Mouse (Mus musculus) kidney, postnatal 25 days (tissue): ENCODE data around the gene Ldha.
"Not testable (repeated sequence)": the region's sequence is repeated elsewhere in the genome, so short reads cannot be mapped to it uniquely, and the experiment has no call there.

Experiments used
- DNase-seq, 2 experiments: peaks; one replicate each; pipeline ENCODE4 v3.0.0; 2021; ENCODE audit warnings: mixed read lengths in 2 of 2

Gene Ldha

DNA sequence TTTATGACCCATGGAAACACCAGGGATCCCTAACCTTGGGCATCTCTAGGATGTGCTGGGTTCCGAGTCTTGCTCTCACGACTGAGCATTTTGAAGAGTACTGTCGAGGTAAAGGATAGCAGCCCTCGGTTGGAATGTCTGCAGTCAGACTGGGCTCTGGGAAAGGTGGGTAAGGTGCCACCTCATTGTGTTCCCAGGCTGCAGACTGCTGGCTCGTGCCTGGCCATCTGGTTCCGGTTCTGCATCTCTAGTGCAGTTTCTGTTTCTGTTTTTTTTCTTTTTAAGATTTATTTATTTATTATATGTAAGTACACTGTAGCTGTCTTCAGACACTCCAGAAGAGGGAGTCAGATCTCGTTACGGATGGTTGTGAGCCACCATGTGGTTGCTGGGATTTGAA is 40.7 kb downstream of the Ldha start:
- DNase-seq = not testable (repeated sequence)

DNA sequence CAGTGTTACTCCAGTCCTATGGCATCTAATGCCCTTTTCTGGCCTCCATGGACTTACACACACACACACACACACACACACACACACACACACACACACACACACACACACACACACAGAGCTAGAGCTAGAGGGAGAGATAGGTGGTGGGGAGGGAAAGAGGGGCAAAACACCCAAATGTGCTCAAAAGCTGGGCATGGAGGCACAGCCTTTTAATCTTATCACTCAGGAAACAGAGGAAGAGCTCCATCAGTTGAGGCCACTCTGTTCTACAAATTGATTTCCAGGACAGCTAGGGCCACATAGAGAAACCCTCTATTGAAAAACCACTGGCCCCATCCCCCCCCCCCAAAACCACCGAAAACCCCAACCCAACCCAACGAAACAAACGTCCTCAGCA is 42.0 kb downstream of the Ldha start:
- DNase-seq = no peak

DNA sequence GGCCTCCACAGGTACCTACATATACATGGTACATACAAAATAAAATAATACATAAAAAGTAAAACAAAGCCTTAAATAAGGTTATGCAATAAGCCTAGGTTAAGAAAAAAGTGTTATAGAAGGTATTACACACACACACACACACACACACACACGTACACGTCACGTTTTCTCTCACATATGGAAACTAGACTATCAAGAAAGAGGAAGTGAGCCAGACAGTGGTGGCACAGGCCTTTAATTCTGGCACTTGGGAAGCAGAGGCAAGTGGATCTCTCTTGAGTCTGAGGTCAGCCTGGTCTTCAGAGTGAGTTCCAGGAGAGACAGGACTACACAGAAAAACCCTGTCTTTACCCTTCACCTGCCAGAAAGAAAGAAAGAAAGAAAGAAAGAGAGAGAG is 54.2 kb downstream of the Ldha start:
- DNase-seq = no peak

DNA sequence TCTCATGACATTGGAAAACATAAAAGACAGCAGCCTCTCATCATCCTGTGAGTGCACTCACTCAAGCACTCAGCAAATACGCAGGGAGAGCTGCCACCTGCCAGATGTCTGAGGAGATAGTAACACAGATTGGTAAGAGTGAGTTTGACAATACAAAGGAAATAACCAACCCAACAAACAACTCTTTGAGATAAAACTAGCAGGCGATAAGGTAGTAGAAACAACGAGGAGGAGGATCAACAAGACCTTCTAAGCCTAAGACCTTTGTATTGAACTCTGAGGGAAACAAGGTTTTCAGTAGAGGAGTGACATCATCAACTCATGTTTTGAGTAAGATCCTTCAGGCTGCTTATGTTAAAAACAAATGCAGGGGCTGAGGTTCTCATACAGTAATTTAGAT is 58.1 kb downstream of the Ldha start:
- no peak for DNase-seq
